Mouse (Mus musculus): ENCODE data around the gene Map3k4. TPM values are rescaled to one million over a fixed set of nuclear protein-coding genes. Genes with fewer than 3 reads are reported as not detected.

Gene Map3k4
- polyA plus RNA-seq, 1 experiment from 2014 or later: 29.3 TPM

DNA sequence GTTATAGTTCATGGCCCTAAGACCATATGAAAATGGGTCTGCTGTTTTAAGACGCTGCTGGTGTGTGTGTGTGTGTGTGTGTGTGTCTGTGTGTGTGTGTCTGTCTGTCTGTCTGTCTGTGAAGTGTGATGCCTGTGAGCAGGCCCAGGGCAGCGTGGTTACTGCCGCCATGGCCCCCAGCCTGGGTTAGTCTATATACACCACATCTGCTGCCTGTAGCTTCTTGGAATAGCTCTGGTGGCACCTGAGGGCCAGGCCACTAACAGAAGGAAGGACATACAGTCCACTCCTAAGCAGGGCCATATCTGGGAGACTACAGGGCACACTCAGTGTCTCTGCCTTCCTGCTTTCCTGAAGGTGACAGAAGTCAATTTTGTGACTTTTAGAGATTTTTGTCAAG is 77.9 kb downstream of the Map3k4 start:
- Histone ChIP-seq H3K4me3 (ENCODE audit: low read depth, low read length) (no peak overlapping the region), H3K4me1 (replicated peaks; ENCODE audit: control insufficient read depth, insufficient read depth, low read length) (no peaks in the 10 kb centered on the region), H3K36me3 (ENCODE audit: control insufficient read depth, insufficient read depth) (peaks cover 53% of the 10 kb centered on the region), H3K27me3 (replicated peaks; ENCODE audit: control insufficient read depth, insufficient read depth, low read length) (no peaks in the 10 kb centered on the region), H3K9ac (ENCODE audit: low read depth, low read length) (no peak overlapping the region), H3K4me2 (replicated peaks; ENCODE audit: low read depth) (no peak overlapping the region), H3K9me3 (ENCODE audit: control insufficient read depth) (no peaks in the 10 kb centered on the region), H3K27ac (ENCODE audit: low read depth, low read length) (no peak overlapping the region)
- TF ChIP-seq CTCF (IDR thresholded peaks at IDR 0.05; ENCODE audit: low read depth): no peak
- 89% methylated on average over 3 of the region's 3 CpGs for WGBS
- no peak for ATAC-seq

DNA sequence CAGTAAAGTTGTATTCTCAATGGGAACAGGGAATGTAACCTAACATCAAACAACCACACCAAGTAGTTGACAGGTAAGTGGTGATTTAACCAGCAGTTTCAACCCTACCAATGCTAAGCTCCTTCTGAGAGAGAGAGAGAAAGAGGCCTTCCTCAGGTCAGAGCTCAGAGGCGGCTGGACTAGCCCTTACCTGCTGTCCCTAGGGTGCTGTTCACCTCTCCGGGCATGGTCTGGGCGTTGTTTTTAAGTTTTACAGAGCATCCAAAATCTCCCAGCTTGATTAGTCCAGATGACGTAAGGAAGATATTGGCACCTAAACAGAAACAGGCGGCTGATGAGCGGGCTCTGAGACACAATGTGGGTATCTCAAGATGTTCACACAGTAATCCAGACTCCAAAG is 85.9 kb downstream of the Map3k4 start:
- 95% methylated on average over 6 of the region's 6 CpGs for WGBS
- H3K27ac ChIP-seq (ENCODE audit: low read depth, low read length): no peak overlapping the region
- no peak overlapping the region for H3K9ac ChIP-seq (ENCODE audit: low read depth, low read length)
- H3K27me3 ChIP-seq (replicated peaks; ENCODE audit: control insufficient read depth, insufficient read depth, low read length): no peaks in the 10 kb centered on the region
- no peak overlapping the region for H3K4me2 ChIP-seq (replicated peaks; ENCODE audit: low read depth)
- H3K36me3 ChIP-seq (ENCODE audit: control insufficient read depth, insufficient read depth): peaks cover 84% of the 10 kb centered on the region
- H3K4me1 ChIP-seq (replicated peaks; ENCODE audit: control insufficient read depth, insufficient read depth, low read length): no peaks in the 10 kb centered on the region
- H3K4me3 ChIP-seq (ENCODE audit: low read depth, low read length): no peak overlapping the region
- TF ChIP-seq CTCF (IDR thresholded peaks at IDR 0.05; ENCODE audit: low read depth): no peak
- no peak for ATAC-seq
- no peaks in the 10 kb centered on the region for H3K9me3 ChIP-seq (ENCODE audit: control insufficient read depth)

DNA sequence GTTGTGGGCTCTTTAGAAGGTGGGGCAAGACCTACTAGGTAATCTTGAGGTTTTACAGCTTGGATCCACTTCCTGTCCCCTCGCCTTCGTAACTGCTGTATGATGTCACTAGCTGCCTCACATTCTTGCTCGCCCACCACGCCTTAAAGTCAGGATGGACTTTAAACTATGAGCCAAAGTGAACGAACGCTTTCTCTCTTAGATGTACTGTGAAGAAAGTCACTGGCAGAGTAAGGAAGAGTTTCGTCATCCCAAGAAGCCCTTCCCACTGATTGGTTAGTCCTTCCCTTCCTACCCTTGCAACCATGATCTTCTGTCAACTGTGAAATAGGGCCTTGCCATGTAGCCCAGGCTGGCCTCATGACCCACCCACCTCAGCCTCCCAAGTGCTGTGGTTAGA is 87.5 kb downstream of the Map3k4 start:
- peak; percentile 81 for ATAC-seq
- H3K9ac ChIP-seq (ENCODE audit: low read depth, low read length): no peak overlapping the region
- 30% methylated on average over 7 of the region's 7 CpGs for WGBS
- H3K4me2 ChIP-seq (replicated peaks; ENCODE audit: low read depth): no peak overlapping the region
- H3K27me3 ChIP-seq (replicated peaks; ENCODE audit: control insufficient read depth, insufficient read depth, low read length): no peaks in the 10 kb centered on the region
- H3K4me3 ChIP-seq (ENCODE audit: low read depth, low read length): no peak overlapping the region
- H3K9me3 ChIP-seq (ENCODE audit: control insufficient read depth): no peaks in the 10 kb centered on the region
- H3K4me1 ChIP-seq (replicated peaks; ENCODE audit: control insufficient read depth, insufficient read depth, low read length): no peaks in the 10 kb centered on the region
- peaks cover 82% of the 10 kb centered on the region for H3K36me3 ChIP-seq (ENCODE audit: control insufficient read depth, insufficient read depth)
- no peak overlapping the region for H3K27ac ChIP-seq (ENCODE audit: low read depth, low read length)
- no peak for TF ChIP-seq CTCF (IDR thresholded peaks at IDR 0.05; ENCODE audit: low read depth)

DNA sequence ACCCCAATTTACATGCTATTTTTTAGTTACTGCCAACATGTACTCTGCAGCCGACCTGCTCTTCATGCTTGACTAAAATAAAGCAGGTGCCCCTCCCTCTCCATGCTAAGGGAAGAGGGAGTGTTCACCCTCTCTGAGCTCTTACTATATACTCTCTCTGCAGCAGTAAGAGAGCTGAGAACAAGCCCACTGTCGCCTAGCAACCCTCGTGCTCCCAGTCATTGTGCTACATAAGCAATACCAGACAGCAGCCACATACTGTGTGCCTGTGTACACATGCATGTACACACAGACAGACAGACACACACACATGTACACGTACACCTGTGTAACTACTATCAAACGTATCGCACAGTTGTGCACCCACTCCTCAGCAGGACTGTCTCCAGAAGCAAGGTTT is 88.4 kb downstream of the Map3k4 start:
- 86% methylated on average over 6 of the region's 6 CpGs for WGBS
- no peak overlapping the region for H3K9ac ChIP-seq (ENCODE audit: low read depth, low read length)
- H3K4me3 ChIP-seq (ENCODE audit: low read depth, low read length): no peak overlapping the region
- no peak for TF ChIP-seq CTCF (IDR thresholded peaks at IDR 0.05; ENCODE audit: low read depth)
- no peaks in the 10 kb centered on the region for H3K4me1 ChIP-seq (replicated peaks; ENCODE audit: control insufficient read depth, insufficient read depth, low read length)
- ATAC-seq: no peak
- peaks cover 74% of the 10 kb centered on the region for H3K36me3 ChIP-seq (ENCODE audit: control insufficient read depth, insufficient read depth)
- no peak overlapping the region for H3K27ac ChIP-seq (ENCODE audit: low read depth, low read length)
- no peak overlapping the region for H3K4me2 ChIP-seq (replicated peaks; ENCODE audit: low read depth)
- no peaks in the 10 kb centered on the region for H3K27me3 ChIP-seq (replicated peaks; ENCODE audit: control insufficient read depth, insufficient read depth, low read length)
- no peaks in the 10 kb centered on the region for H3K9me3 ChIP-seq (ENCODE audit: control insufficient read depth)

DNA sequence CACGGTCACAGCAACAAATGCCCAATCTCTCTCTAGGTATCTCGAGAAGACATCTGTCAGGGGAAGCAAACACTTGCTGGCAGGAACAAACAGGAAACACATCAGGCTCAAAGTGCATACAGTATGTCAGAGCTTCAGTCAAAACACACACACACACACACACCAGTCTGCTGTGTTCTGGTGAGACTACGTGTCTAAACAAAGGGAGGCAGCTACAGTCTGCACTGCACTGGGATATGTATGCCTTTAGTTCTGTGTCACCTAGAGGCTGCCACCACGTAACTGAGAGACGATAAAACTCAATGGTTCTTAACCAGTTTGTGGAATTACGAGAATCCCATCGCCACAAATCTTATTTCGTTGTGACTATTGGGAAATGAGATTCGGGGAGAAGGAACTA is 88.8 kb downstream of the Map3k4 start:
- no peaks in the 10 kb centered on the region for H3K9me3 ChIP-seq (ENCODE audit: control insufficient read depth)
- peaks cover 70% of the 10 kb centered on the region for H3K36me3 ChIP-seq (ENCODE audit: control insufficient read depth, insufficient read depth)
- H3K27me3 ChIP-seq (replicated peaks; ENCODE audit: control insufficient read depth, insufficient read depth, low read length): no peaks in the 10 kb centered on the region
- 89% methylated on average over 9 of the region's 9 CpGs for WGBS
- no peak for TF ChIP-seq CTCF (IDR thresholded peaks at IDR 0.05; ENCODE audit: low read depth)
- no peak overlapping the region for H3K4me2 ChIP-seq (replicated peaks; ENCODE audit: low read depth)
- no peak for ATAC-seq
- no peak overlapping the region for H3K27ac ChIP-seq (ENCODE audit: low read depth, low read length)
- no peak overlapping the region for H3K4me3 ChIP-seq (ENCODE audit: low read depth, low read length)
- H3K4me1 ChIP-seq (replicated peaks; ENCODE audit: control insufficient read depth, insufficient read depth, low read length): no peaks in the 10 kb centered on the region
- no peak overlapping the region for H3K9ac ChIP-seq (ENCODE audit: low read depth, low read length)

DNA sequence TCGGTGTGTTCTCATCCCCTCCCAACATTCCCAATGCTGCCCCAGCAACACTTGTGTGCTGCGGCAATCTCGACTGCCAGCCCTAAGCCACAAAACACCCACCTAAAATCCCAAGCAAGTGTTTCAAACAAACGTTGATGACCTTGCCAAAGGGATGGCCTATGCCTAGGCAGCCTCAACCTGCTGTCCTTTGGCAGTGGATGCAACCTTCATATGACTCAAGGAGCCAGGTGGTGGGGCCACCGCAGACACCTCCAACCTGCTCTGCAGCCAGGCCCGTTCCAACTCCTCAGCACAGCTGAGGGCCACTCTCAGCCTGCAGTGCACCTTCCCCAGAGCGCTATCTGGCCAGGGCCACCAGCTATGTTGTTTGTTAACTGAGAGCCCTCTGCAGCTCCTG is 90.1 kb downstream of the Map3k4 start:
- H3K4me3 ChIP-seq (ENCODE audit: low read depth, low read length): no peak overlapping the region
- 92% methylated on average over 7 of the region's 7 CpGs for WGBS
- peaks cover 62% of the 10 kb centered on the region for H3K36me3 ChIP-seq (ENCODE audit: control insufficient read depth, insufficient read depth)
- no peak overlapping the region for H3K9ac ChIP-seq (ENCODE audit: low read depth, low read length)
- H3K27ac ChIP-seq (ENCODE audit: low read depth, low read length): no peak overlapping the region
- no peak for TF ChIP-seq CTCF (IDR thresholded peaks at IDR 0.05; ENCODE audit: low read depth)
- H3K9me3 ChIP-seq (ENCODE audit: control insufficient read depth): no peaks in the 10 kb centered on the region
- no peak overlapping the region for H3K4me2 ChIP-seq (replicated peaks; ENCODE audit: low read depth)
- ATAC-seq: no peak
- no peaks in the 10 kb centered on the region for H3K4me1 ChIP-seq (replicated peaks; ENCODE audit: control insufficient read depth, insufficient read depth, low read length)
- no peaks in the 10 kb centered on the region for H3K27me3 ChIP-seq (replicated peaks; ENCODE audit: control insufficient read depth, insufficient read depth, low read length)

DNA sequence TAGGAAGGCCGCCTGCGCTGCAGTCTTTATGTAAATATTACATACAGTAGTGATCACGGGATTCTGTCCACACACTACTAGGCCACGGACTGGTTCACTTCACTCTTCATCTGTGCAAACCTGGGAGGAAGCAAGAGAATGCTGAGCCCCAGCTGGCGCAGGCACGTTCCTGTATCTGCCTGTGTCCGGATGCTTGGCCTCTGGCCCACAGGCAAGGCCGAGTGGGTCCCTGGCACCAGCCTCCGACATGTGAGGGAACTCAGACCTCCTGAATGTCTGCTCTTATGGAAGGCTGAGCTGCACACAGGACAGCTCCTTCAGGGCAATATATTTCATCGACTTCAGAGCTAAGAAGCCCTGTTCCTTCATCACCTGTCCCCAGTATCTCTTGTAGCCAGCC is 90.6 kb downstream of the Map3k4 start:
- no peaks in the 10 kb centered on the region for H3K9me3 ChIP-seq (ENCODE audit: control insufficient read depth)
- TF ChIP-seq CTCF (IDR thresholded peaks at IDR 0.05; ENCODE audit: low read depth): no peak
- H3K27me3 ChIP-seq (replicated peaks; ENCODE audit: control insufficient read depth, insufficient read depth, low read length): no peaks in the 10 kb centered on the region
- no peak overlapping the region for H3K4me2 ChIP-seq (replicated peaks; ENCODE audit: low read depth)
- peaks cover 58% of the 10 kb centered on the region for H3K36me3 ChIP-seq (ENCODE audit: control insufficient read depth, insufficient read depth)
- H3K9ac ChIP-seq (ENCODE audit: low read depth, low read length): no peak overlapping the region
- no peaks in the 10 kb centered on the region for H3K4me1 ChIP-seq (replicated peaks; ENCODE audit: control insufficient read depth, insufficient read depth, low read length)
- 83% methylated on average over 10 of the region's 10 CpGs for WGBS
- no peak for ATAC-seq
- no peak overlapping the region for H3K27ac ChIP-seq (ENCODE audit: low read depth, low read length)
- H3K4me3 ChIP-seq (ENCODE audit: low read depth, low read length): no peak overlapping the region

All from intestine, postnatal 0 days (tissue).